Mouse (Mus musculus) E14TG2a.4 (cell line): Measurements from ENCODE around the gene Usp10.

Experiments
- H3K27me3 ChIP-seq: 2 replicates; pipeline ENCODE4 v1.6.1; 2014; ENCODE audit warnings: low read length, control low read depth; ENCODE audit not compliant: insufficient read depth
- H3K36me3 ChIP-seq: 2 replicates; pipeline ENCODE4 v1.6.1; 2014; ENCODE audit warnings: low read length, control low read depth; ENCODE audit not compliant: insufficient read depth
- H3K4me1 ChIP-seq: replicated peaks from 2 replicates; pipeline ENCODE4 v1.6.1; 2014; ENCODE audit warnings: low read depth, low read length, control low read depth
- H3K4me3 ChIP-seq: replicated peaks from 2 replicates; pipeline ENCODE4 v1.5.1; 2014; ENCODE audit warnings: mild to moderate bottlenecking, low read length
- H3K9me3 ChIP-seq: 2 replicates; pipeline ENCODE4 v1.6.1; 2014; ENCODE audit warnings: low read length, control low read depth
- CTCF ChIP-seq: conservative IDR thresholded peaks from 2 replicates; pipeline ENCODE4 v1.5.1; 2014; ENCODE audit warnings: low read length
- NANOG ChIP-seq: IDR thresholded peaks from 2 replicates; pipeline ENCODE4 v1.6.1; 2014; ENCODE audit warnings: borderline replicate concordance, low read length, mixed read lengths
- POU5F1 ChIP-seq: IDR thresholded peaks from 2 replicates; pipeline ENCODE4 v1.6.1; 2014; ENCODE audit warnings: low read length, borderline replicate concordance

The Usp10 gene

GRCm38 (mm10) chr8:119910547-119911257, 542 bp downstream of the Usp10 start, which contains the start of gene Gm20388:
TSS of gene Gm20388 (plus strand) at chr8:119910841.
- no peak for TF ChIP-seq NANOG
- no peak for TF ChIP-seq CTCF
- TF ChIP-seq POU5F1 = no peak
- Histone ChIP-seq H3K36me3 (peaks cover 23% of the 10 kb centered on the region), H3K27me3 (no peaks in the 10 kb centered on the region), H3K4me1 (peaks cover 75% of the 10 kb centered on the region), H3K9me3 (no peaks in the 10 kb centered on the region), H3K4me3 (peak within 1 kb of the TSS; percentile 96)

- Histone ChIP-seq H3K4me1 (peaks cover 81% of the 10 kb centered on the region), H3K4me3 (peak overlapping the region; percentile 96), H3K36me3 (peaks cover 28% of the 10 kb centered on the region), H3K9me3 (no peaks in the 10 kb centered on the region), H3K27me3 (no peaks in the 10 kb centered on the region)
- no peak for TF ChIP-seq CTCF
- TF ChIP-seq NANOG = no peak
- no peak for TF ChIP-seq POU5F1
Observed at GRCm38 (mm10) chr8:119911258-119911962, 1.2 kb downstream of the Usp10 start.

GRCm38 (mm10) chr8:119912643-119913042, 2.5 kb downstream of the Usp10 start:
- Histone ChIP-seq H3K9me3 (no peaks in the 10 kb centered on the region), H3K4me3 (peak overlapping the region; percentile 96), H3K4me1 (peaks cover 83% of the 10 kb centered on the region), H3K27me3 (no peaks in the 10 kb centered on the region), H3K36me3 (peaks cover 41% of the 10 kb centered on the region)
- no peak for TF ChIP-seq CTCF
- TF ChIP-seq NANOG = no peak

- Histone ChIP-seq H3K9me3 (no peaks in the 10 kb centered on the region), H3K36me3 (peaks cover 46% of the 10 kb centered on the region), H3K4me3 (peak overlapping the region; percentile 96), H3K4me1 (peaks cover 83% of the 10 kb centered on the region), H3K27me3 (no peaks in the 10 kb centered on the region)
- no peak for TF ChIP-seq NANOG
- TF ChIP-seq CTCF = no peak
- no peak for TF ChIP-seq POU5F1
Observed at GRCm38 (mm10) chr8:119913181-119913580, 3.0 kb downstream of the Usp10 start.

- no peak for TF ChIP-seq NANOG
- TF ChIP-seq CTCF = no peak
- TF ChIP-seq POU5F1 = no peak
- Histone ChIP-seq H3K27me3 (no peaks in the 10 kb centered on the region), H3K9me3 (no peaks in the 10 kb centered on the region), H3K4me3 (peak overlapping the region; percentile 96), H3K36me3 (peaks cover 54% of the 10 kb centered on the region), H3K4me1 (peaks cover 82% of the 10 kb centered on the region)
Observed at GRCm38 (mm10) chr8:119914161-119914560, 4.0 kb downstream of the Usp10 start.

- no peaks in the 10 kb centered on the region for H3K9me3 ChIP-seq
- TF ChIP-seq NANOG (no peak), CTCF (no peak), POU5F1 (no peak)
- H3K4me1 ChIP-seq = peaks cover 82% of the 10 kb centered on the region
- peaks cover 62% of the 10 kb centered on the region for H3K36me3 ChIP-seq
- no peaks in the 10 kb centered on the region for H3K27me3 ChIP-seq
- peak overlapping the region; percentile 96 for H3K4me3 ChIP-seq
Observed at GRCm38 (mm10) chr8:119915298-119915697, 5.1 kb downstream of the Usp10 start.

GRCm38 (mm10) chr8:119916237-119916892, 6.2 kb downstream of the Usp10 start:
- TF ChIP-seq POU5F1 (no peak), CTCF (no peak), NANOG (no peak)
- Histone ChIP-seq H3K9me3 (no peaks in the 10 kb centered on the region), H3K36me3 (peaks cover 73% of the 10 kb centered on the region), H3K4me3 (peak overlapping the region; percentile 27), H3K4me1 (peaks cover 92% of the 10 kb centered on the region), H3K27me3 (no peaks in the 10 kb centered on the region)

GRCm38 (mm10) chr8:119917415-119917814, 7.3 kb downstream of the Usp10 start:
- H3K36me3 ChIP-seq = peaks cover 79% of the 10 kb centered on the region
- H3K4me3 ChIP-seq = no peak overlapping the region
- H3K9me3 ChIP-seq = no peaks in the 10 kb centered on the region
- H3K4me1 ChIP-seq = peaks cover 94% of the 10 kb centered on the region
- H3K27me3 ChIP-seq = no peaks in the 10 kb centered on the region
- no peak for TF ChIP-seq NANOG
- no peak for TF ChIP-seq POU5F1
- TF ChIP-seq CTCF = no peak

GRCm38 (mm10) chr8:119918155-119918567, 8.0 kb downstream of the Usp10 start:
- H3K4me1 ChIP-seq = peaks cover 92% of the 10 kb centered on the region
- H3K4me3 ChIP-seq = no peak overlapping the region
- no peaks in the 10 kb centered on the region for H3K9me3 ChIP-seq
- H3K27me3 ChIP-seq = no peaks in the 10 kb centered on the region
- peaks cover 82% of the 10 kb centered on the region for H3K36me3 ChIP-seq
- no peak for TF ChIP-seq NANOG
- no peak for TF ChIP-seq POU5F1
- TF ChIP-seq CTCF = no peak
